Mouse (Mus musculus) lung, embryonic 16.5 days (tissue): ENCODE measurements around the gene Vasp. TPM values are rescaled to one million over a fixed set of nuclear protein-coding genes. Genes with fewer than 3 reads are reported as not detected.

Experiments used
- ATAC-seq: fragments of 200-750 bp; cut with Nextera tagmentation; 2 replicates; pipeline ENCODE4 v1.8.0; 2017; ENCODE audit warnings: low read depth, mild to moderate bottlenecking, moderate library complexity
- H3K27ac ChIP-seq: fragments of 300-500 bp; sonication (generic); 2 replicates; pipeline ENCODE4 v1.5.1; 2014; ENCODE audit warnings: mild to moderate bottlenecking, control low read depth, low read length
- H3K27me3 ChIP-seq: fragments of 300-500 bp; sonication (generic); 2 replicates; pipeline ENCODE4 v1.6.1; 2014; ENCODE audit warnings: low read depth, low read length, mixed read lengths; ENCODE audit not compliant: control insufficient read depth, insufficient read depth
- H3K36me3 ChIP-seq: fragments of 300-500 bp; sonication (generic); 2 replicates; pipeline ENCODE4 v1.6.1; 2014; ENCODE audit warnings: low read length; ENCODE audit not compliant: control insufficient read depth, insufficient read depth
- H3K4me1 ChIP-seq: fragments of 300-500 bp; sonication (generic); replicated peaks from 2 replicates; pipeline ENCODE4 v1.6.1; 2014; ENCODE audit warnings: low read length, mixed read lengths; ENCODE audit not compliant: control insufficient read depth, insufficient read depth
- H3K4me2 ChIP-seq: fragments of 300-500 bp; sonication (generic); 2 replicates; pipeline ENCODE4 v1.6.1; 2014; ENCODE audit warnings: low read depth, low read length, control low read depth
- H3K4me3 ChIP-seq: fragments of 300-500 bp; sonication (generic); 2 replicates; pipeline ENCODE4 v1.5.1; 2014; ENCODE audit warnings: mild to moderate bottlenecking, low read length, control low read depth
- H3K9ac ChIP-seq: fragments of 300-500 bp; sonication (generic); 2 replicates; pipeline ENCODE4 v1.6.1; 2014; ENCODE audit warnings: low read length, control low read depth
- H3K9me3 ChIP-seq: fragments of 300-500 bp; sonication (generic); 2 replicates; pipeline ENCODE4 v1.6.1; 2016; ENCODE audit warnings: low read length; ENCODE audit not compliant: control insufficient read depth
- WGBS: fragments of 180-500 bp; shearing (Covaris S2); extraction: QIAGEN DNeasy Blood & Tissue Kit; methylation state at CpG from one replicate; pipeline ENCODE4 v1.1.7; 2014; 5-methylcytosine and 5-hydroxymethylcytosine counted together
- polyA plus RNA-seq: library from polyadenylated mRNA; unstranded; fragments of >200 nt; fragmentation: Nextera tagmentation; extraction: Ambion mirVana; gene quantifications from 2 replicates; pipeline ENCODE4 v1.2.1, GENCODE M21; 2015

Vasp gene
- 103 and 105 TPM in 2 replicates for polyA plus RNA-seq

DNA sequence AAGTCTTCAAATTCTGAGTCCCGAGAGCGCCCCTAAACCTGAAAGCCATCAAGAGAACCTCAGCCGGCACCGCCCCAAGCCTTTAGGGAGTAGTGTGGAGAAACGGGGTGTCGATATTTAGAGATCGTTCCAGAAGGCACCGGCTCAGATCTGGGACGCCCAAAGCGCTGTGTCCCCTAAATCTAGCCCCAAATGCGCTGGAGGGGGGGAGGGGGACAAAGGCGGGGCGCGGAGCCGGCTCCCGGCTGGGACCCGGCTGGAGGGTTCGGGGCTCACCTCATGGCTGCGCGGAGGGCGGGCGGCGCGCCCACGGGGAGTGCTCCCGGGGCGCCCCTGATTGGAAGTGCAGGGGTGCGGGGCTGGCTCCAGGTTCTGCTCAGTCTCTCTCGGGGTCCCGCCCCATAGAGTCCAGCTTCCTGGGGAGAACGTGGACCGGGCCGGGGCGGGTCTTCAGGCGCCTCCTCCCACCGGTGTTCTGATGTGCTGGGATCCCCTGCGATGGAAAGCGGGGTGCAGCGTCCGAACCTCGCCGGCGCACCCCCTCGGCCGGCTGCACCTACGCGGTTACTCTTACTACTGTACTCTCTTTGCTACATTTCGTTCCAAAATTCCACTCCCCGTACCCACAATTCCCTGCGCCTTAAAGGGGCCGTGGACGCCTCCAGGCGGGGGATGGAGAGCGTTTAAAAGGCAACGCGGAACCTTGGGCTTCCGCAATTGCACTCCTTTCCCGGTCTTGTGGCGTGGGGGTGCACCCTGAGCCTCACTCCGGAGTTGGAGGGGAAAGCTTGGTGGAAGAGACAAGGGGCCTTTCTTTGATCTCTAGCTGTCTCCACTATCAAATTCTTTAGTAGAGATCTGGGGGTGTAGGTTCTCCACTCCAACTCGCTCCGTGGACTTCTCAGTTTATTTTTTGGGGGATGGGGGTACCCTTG, at the start of gene Vasp:
TSS of gene Vasp (minus strand) at position 580 of the 935 bp plus-strand sequence.
- Histone ChIP-seq H3K27ac (peak within 1 kb of the TSS; percentile 98), H3K9me3 (no peaks in the 10 kb centered on the region), H3K4me3 (peak within 1 kb of the TSS; percentile 72), H3K4me2 (peak within 1 kb of the TSS; percentile 90), H3K36me3 (no peaks in the 10 kb centered on the region), H3K9ac (peak within 1 kb of the TSS; percentile 79), H3K27me3 (no peaks in the 10 kb centered on the region), H3K4me1 (peaks cover 25% of the 10 kb centered on the region)
- peak; percentile 70 for ATAC-seq
- WGBS = 0% methylated on average over 59 of the region's 62 CpGs

DNA sequence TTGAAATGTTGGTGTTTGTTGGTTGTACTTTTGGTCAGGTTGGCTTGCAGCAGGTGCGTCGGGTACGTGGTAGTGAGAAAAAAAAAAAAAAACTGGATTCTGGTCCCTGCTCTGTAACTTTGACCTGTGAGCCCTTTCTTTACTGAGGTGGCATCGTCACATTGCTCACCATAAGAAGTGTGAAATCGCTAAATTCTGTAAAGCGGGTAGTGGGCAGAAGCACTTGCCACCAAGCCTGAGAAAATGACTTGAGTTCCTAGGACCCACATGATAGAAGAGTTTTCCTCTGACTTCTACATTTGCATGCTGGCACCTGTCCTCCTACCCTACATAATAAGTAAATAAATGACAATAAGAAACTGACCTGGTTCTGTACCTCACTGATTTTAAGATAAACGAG, 49.0 kb upstream of the Vasp start:
- Histone ChIP-seq H3K9me3 (no peaks in the 10 kb centered on the region), H3K27me3 (no peaks in the 10 kb centered on the region; the same call in 1 of the 2 replicates), H3K4me2 (peak overlapping the region; percentile 75; the same call in 1 of the 2 replicates), H3K27ac (no peak overlapping the region), H3K36me3 (no peaks in the 10 kb centered on the region), H3K4me1 (peaks cover 8% of the 10 kb centered on the region), H3K9ac (no peak overlapping the region), H3K4me3 (peak overlapping the region; percentile 52; the same call in 1 of the 2 replicates)
- no peak for ATAC-seq
- 36% methylated on average over 7 of the region's 7 CpGs for WGBS

DNA sequence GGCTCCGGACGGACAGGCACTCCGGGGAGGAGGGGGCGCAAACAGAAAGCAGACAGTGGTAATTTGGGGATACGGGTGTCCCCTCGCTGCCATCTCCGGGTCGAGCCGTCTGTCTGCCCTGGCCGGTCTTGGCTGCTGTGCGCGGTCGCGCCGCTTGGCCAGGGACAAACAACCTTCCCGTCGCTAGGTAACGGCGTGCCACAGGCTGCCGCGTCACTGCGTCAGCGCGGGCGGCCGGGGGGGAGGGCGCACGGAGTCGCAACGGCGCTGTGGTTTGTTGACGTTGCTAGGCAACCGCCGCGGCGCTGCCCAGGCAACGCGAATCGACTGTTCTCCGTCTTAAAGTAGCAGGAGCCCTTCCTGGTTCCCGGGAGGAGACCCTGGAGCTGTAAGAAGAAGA, 48.3 kb upstream of the Vasp start:
- Histone ChIP-seq H3K4me3 (peak overlapping the region; percentile 52), H3K27ac (0 out of 2 replicates have a peak overlapping the region, but pooled peaks have one; percentile 3), H3K9ac (peak overlapping the region; percentile 58), H3K36me3 (no peaks in the 10 kb centered on the region), H3K4me1 (peaks cover 8% of the 10 kb centered on the region; the same call in 1 of the 2 replicates), H3K27me3 (no peaks in the 10 kb centered on the region; the same call in 1 of the 2 replicates), H3K9me3 (no peaks in the 10 kb centered on the region), H3K4me2 (peak overlapping the region; percentile 75)
- ATAC-seq = peak; percentile 96
- under 1% methylated on average over 41 of the region's 41 CpGs for WGBS

GRCm38 (mm10) chr7:19319458-19319857, 47.8 kb upstream of the Vasp start:
- Histone ChIP-seq H3K4me3 (peak overlapping the region; percentile 52), H3K9ac (peak overlapping the region; percentile 58), H3K27me3 (no peaks in the 10 kb centered on the region; the same call in 1 of the 2 replicates), H3K4me2 (peak overlapping the region; percentile 75), H3K27ac (0 out of 2 replicates have a peak overlapping the region, but pooled peaks have one; percentile 3), H3K36me3 (no peaks in the 10 kb centered on the region), H3K9me3 (no peaks in the 10 kb centered on the region), H3K4me1 (peaks cover 8% of the 10 kb centered on the region; the same call in 1 of the 2 replicates)
- peak; percentile 45 for ATAC-seq
- WGBS = 12% methylated on average over 9 of the region's 9 CpGs

DNA sequence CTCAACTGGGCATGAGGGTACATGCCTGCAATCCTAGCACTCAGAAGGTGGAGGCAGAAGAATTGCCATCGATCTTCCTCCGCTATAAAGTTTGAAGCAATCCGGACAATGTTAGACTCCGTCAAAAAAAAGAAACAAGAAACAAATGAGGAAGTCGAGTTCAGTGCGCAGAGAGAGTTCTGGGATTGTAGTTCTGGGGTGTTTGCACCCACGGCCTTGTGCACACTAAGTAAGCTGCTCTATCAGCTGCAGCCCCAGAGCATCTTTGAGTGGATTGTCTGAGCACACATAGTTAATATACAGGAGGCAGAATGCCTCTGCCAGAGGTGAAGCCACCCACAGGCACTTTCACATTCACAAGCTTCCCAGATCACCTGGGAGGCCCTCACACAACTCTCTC, 47.1 kb upstream of the Vasp start:
- Histone ChIP-seq H3K4me1 (peaks cover 8% of the 10 kb centered on the region; the same call in 1 of the 2 replicates), H3K4me2 (no peak overlapping the region), H3K9ac (no peak overlapping the region), H3K36me3 (no peaks in the 10 kb centered on the region), H3K27ac (no peak overlapping the region), H3K9me3 (no peaks in the 10 kb centered on the region), H3K27me3 (no peaks in the 10 kb centered on the region; the same call in 1 of the 2 replicates), H3K4me3 (no peak overlapping the region)
- 64% methylated on average over 7 of the region's 7 CpGs for WGBS
- no peak for ATAC-seq

- no peaks in the 10 kb centered on the region for H3K36me3 ChIP-seq
- no peak overlapping the region for H3K4me2 ChIP-seq
- H3K4me1 ChIP-seq = peaks cover 8% of the 10 kb centered on the region; the same call in 1 of the 2 replicates
- no peaks in the 10 kb centered on the region for H3K9me3 ChIP-seq
- no peaks in the 10 kb centered on the region; the same call in 1 of the 2 replicates for H3K27me3 ChIP-seq
- 64% methylated on average over 2 of the region's 2 CpGs for WGBS
- no peak for ATAC-seq
- no peak overlapping the region for H3K27ac ChIP-seq
- no peak overlapping the region for H3K9ac ChIP-seq
- no peak overlapping the region for H3K4me3 ChIP-seq
Observed at GRCm38 (mm10) chr7:19318201-19318600, 46.6 kb upstream of the Vasp start.

DNA sequence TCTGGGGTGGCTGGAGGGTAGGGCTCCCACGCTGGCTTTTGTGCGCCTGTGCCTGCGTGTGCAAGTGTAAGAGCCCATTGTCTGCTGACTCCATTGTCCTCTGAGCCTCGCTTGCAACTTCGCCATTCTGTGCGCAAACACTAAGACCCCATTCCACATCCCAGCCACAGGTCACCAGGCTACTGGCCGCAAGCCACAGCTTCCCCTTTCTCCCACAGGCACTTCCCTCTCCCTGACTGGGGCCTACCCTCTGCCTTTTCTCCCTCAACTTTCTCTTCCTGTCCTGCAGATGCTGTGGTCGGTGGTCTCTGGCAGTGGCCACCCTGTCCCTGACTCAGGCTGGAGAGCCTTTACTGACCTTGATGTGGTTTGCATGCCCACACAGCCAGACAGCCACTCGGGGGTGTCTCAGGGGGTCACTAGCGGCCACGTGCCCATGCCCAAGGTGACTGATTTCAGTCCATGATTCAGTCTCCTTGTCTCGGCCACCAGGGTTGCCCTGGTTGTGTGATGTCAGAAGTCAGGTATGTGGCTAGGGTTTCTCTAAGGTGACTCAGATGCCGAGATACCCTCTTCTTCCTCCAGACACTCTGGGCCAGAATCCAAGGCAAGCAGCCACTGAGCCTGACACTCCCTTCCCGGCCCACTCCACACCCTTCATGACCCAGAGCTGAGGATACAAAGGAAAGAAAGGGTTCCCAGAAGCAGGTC, 45.0 kb upstream of the Vasp start:
- no peak for ATAC-seq
- Histone ChIP-seq H3K4me3 (no peak overlapping the region), H3K27me3 (no peaks in the 10 kb centered on the region; the same call in 1 of the 2 replicates), H3K27ac (no peak overlapping the region), H3K4me2 (no peak overlapping the region), H3K4me1 (peaks cover 8% of the 10 kb centered on the region; the same call in 1 of the 2 replicates), H3K9me3 (no peaks in the 10 kb centered on the region), H3K36me3 (no peaks in the 10 kb centered on the region), H3K9ac (no peak overlapping the region)
- WGBS = 43% methylated on average over 14 of the region's 14 CpGs

DNA sequence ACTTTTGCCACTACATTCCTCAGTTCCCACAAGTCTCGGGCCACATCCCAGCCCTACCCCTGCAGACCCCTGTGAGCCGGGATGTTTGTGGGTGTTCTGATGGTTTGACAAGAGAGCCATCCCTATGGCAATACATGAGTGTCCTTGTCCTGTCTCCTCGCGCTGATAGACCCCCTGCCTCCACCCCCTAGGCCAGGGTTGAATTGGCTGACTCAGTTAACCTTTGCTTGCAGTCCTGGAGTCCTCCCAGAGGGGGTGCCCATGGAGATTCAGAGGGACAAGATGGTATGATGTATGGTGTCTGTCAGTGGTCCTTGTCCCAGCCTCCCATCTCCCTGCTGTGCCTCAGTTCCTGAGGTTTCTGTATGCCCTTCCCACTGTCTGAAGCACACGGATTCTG, 42.4 kb upstream of the Vasp start:
- no peak for ATAC-seq
- Histone ChIP-seq H3K27ac (no peak overlapping the region), H3K9ac (no peak overlapping the region), H3K4me1 (peaks cover 8% of the 10 kb centered on the region), H3K36me3 (no peaks in the 10 kb centered on the region), H3K4me2 (no peak overlapping the region), H3K4me3 (no peak overlapping the region), H3K9me3 (no peaks in the 10 kb centered on the region), H3K27me3 (no peaks in the 10 kb centered on the region; the same call in 1 of the 2 replicates)
- WGBS = 37% methylated on average over 5 of the region's 5 CpGs

DNA sequence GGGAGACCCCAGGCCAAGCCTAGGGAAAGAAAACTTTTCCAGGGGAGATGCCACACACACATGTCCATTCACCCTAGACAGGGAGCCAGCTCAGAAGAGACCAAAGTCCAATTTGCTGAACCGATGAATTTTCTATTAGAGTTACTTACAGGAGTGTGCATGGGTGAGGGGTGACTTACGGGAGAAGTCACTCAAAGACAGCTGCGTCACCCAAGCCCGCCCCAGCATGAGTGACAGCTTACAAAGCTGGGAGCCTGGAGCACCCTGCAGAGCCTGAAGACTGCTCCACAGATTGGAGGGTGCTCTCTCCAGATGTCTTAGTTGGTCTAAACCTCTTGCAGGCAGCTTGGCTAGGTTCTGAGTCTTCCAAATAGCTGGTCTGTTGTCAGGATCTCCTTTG, 40.4 kb upstream of the Vasp start:
- no peak overlapping the region for H3K27ac ChIP-seq
- no peak overlapping the region for H3K9ac ChIP-seq
- H3K4me1 ChIP-seq = peaks cover 14% of the 10 kb centered on the region
- H3K4me2 ChIP-seq = no peak overlapping the region
- WGBS = 33% methylated on average over 4 of the region's 4 CpGs
- no peak overlapping the region for H3K4me3 ChIP-seq
- no peak for ATAC-seq
- H3K9me3 ChIP-seq = no peaks in the 10 kb centered on the region
- H3K27me3 ChIP-seq = peaks cover 4% of the 10 kb centered on the region
- H3K36me3 ChIP-seq = no peaks in the 10 kb centered on the region
